Comparison of ENCODE assay signal across 10 mouse cellular contexts in the genomic region with DNA sequence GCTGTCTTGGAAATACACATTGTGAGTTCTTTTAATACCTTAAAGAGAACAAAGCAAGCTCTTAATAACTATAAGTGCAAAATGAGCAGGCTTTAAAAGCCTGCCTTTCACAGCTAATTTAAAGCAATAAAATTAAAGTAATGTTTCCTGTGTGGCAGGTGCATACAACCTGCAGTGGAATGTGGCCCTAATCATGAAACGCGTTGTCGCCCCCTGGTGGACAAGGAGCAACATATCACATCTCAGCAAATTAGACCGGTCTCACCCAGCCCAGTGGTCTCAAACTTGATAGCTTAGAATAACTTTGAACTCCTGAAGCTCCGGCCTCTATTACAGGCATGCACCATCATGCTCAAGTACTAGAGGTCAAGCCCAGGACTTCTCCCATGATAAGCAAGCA. TPM values are rescaled to one million over a fixed set of nuclear protein-coding genes. Genes with fewer than 3 reads are reported as not detected.
DNase-seq lines count a peak whose midpoint lies in the region; ATAC-seq lines count a peak whose summit lies in the region.
"Had no signal": no experiment of that assay in that cellular context is flagged by ENCODE, and none has a peak within 500 bp of the region (broad histone marks: within the 10 kb centered on the region; RNA-seq: fewer than 3 reads in every experiment).

No protein-coding gene starts in this region.

- intact Hi-C loops in left cerebral cortex, postnatal 25 days (cut with DNase I): loop anchor here (1.0 to 2.0 kb wide), 2 partner anchors 76 to 215 kb away; no protein-coding TSS in a partner anchor

- no peaks in the 10 kb centered on the region for H3K4me1 ChIP-seq in kidney, embryonic 15.5 days
- no peaks in the 10 kb centered on the region for H3K4me1 ChIP-seq in embryonic facial prominence, embryonic 14.5 days (ENCODE audit: control insufficient read depth, insufficient read depth, low read length)
- H3K4me1 ChIP-seq in stomach, embryonic 14.5 days (ENCODE audit: control insufficient read depth, insufficient read depth, low read length): no peaks in the 10 kb centered on the region
- H3K4me1 ChIP-seq: embryonic facial prominence, embryonic 15.5 days; neural tube, embryonic 12.5 days had no signal

- no peaks in the 10 kb centered on the region for H3K36me3 ChIP-seq in kidney, embryonic 15.5 days
- no peaks in the 10 kb centered on the region for H3K36me3 ChIP-seq in embryonic facial prominence, embryonic 14.5 days (ENCODE audit: control insufficient read depth, insufficient read depth, low read length)
- no peaks in the 10 kb centered on the region for H3K36me3 ChIP-seq in stomach, embryonic 14.5 days (ENCODE audit: control insufficient read depth, insufficient read depth, low read length)
- H3K36me3 ChIP-seq: embryonic facial prominence, embryonic 15.5 days; neural tube, embryonic 12.5 days had no signal

- no peak for ATAC-seq in kidney, embryonic 15.5 days (replicated peaks; ENCODE audit: low FRiP score)
- peak; percentile 60; the same call in 1 of the 2 replicates for ATAC-seq in embryonic facial prominence, embryonic 14.5 days (ENCODE audit: low read depth)
- ATAC-seq in hematopoietic stem cell, adult 5-6 weeks (replicated peaks in 1 of 2; ENCODE audit: insufficient read depth in 1 of 2, low FRiP score in 2 of 2, low TSS enrichment in 1 of 2, low read depth in 1 of 2, poor library complexity in 2 of 2, severe bottlenecking in 2 of 2): peak; percentile 76 to 82; a peak in 3 of 4 replicates
- ATAC-seq in stomach, embryonic 14.5 days (ENCODE audit: insufficient number of reproducible peaks, insufficient read depth, low FRiP score, low read depth): peak; percentile 28; the same call in 1 of the 2 replicates

- no peaks in the 10 kb centered on the region for H3K27me3 ChIP-seq in kidney, embryonic 15.5 days
- no peaks in the 10 kb centered on the region for H3K27me3 ChIP-seq in embryonic facial prominence, embryonic 14.5 days (replicated peaks; ENCODE audit: control insufficient read depth, insufficient read depth, low read length)
- H3K27me3 ChIP-seq in stomach, embryonic 14.5 days (ENCODE audit: control insufficient read depth, insufficient read depth, low read length): no peaks in the 10 kb centered on the region
- H3K27me3 ChIP-seq: embryonic facial prominence, embryonic 15.5 days; neural tube, embryonic 12.5 days had no signal

- no peak overlapping the region for H3K4me2 ChIP-seq in kidney, embryonic 15.5 days
- no peak overlapping the region for H3K4me2 ChIP-seq in embryonic facial prominence, embryonic 14.5 days (ENCODE audit: low read depth, low read length)
- no peak overlapping the region for H3K4me2 ChIP-seq in stomach, embryonic 14.5 days (replicated peaks; ENCODE audit: low read depth, low read length)
- H3K4me2 ChIP-seq: embryonic facial prominence, embryonic 15.5 days; neural tube, embryonic 12.5 days had no signal

- no peaks in the 10 kb centered on the region for H3K9me3 ChIP-seq in kidney, embryonic 15.5 days (replicated peaks)
- no peaks in the 10 kb centered on the region for H3K9me3 ChIP-seq in embryonic facial prominence, embryonic 14.5 days (ENCODE audit: control insufficient read depth, low read length)
- no peaks in the 10 kb centered on the region for H3K9me3 ChIP-seq in stomach, embryonic 14.5 days (ENCODE audit: control insufficient read depth, low read depth, low read length)
- H3K9me3 ChIP-seq: embryonic facial prominence, embryonic 15.5 days had no signal

- no peak overlapping the region for H3K27ac ChIP-seq in kidney, embryonic 15.5 days
- H3K27ac ChIP-seq in embryonic facial prominence, embryonic 14.5 days (replicated peaks; ENCODE audit: low read depth, low read length): no peak overlapping the region
- H3K27ac ChIP-seq in stomach, embryonic 14.5 days (ENCODE audit: low read length): no peak overlapping the region
- H3K27ac ChIP-seq: embryonic facial prominence, embryonic 15.5 days; neural tube, embryonic 12.5 days had no signal

- no peak overlapping the region for H3K4me3 ChIP-seq in kidney, embryonic 15.5 days (replicated peaks)
- H3K4me3 ChIP-seq in embryonic facial prominence, embryonic 14.5 days (ENCODE audit: low read depth, low read length): no peak overlapping the region
- H3K4me3 ChIP-seq in stomach, embryonic 14.5 days (ENCODE audit: low read depth, low read length): no peak overlapping the region
- H3K4me3 ChIP-seq: embryonic facial prominence, embryonic 15.5 days; neural tube, embryonic 12.5 days had no signal

- WGBS in kidney, embryonic 15.5 days: 7% methylated on average over 5 of the region's 5 CpGs
- 9% methylated on average over 5 of the region's 5 CpGs for WGBS in embryonic facial prominence, embryonic 14.5 days
- 9% methylated on average over 5 of the region's 5 CpGs for WGBS in stomach, embryonic 14.5 days

- peak; percentile 78 for DNase-seq in kidney, adult 18-20 months
- DNase-seq in adrenal gland, postnatal 36 days: peak; percentile 75 to 83
- peak; percentile 80 for DNase-seq in embryonic facial prominence, embryonic 14.5 days (ENCODE audit: low spot score)
- DNase-seq in left cerebral cortex, postnatal 25 days (ENCODE audit: low spot score in 2 of 2): peak; percentile 61 to 79
- DNase-seq in natural killer cell, adult 2 months (ENCODE audit: low spot score in 2 of 2): peak; percentile 75 to 85

- no peak overlapping the region for H3K9ac ChIP-seq in kidney, embryonic 15.5 days
- H3K9ac ChIP-seq in embryonic facial prominence, embryonic 14.5 days (ENCODE audit: low read depth, low read length): no peak overlapping the region
- no peak overlapping the region for H3K9ac ChIP-seq in stomach, embryonic 14.5 days (replicated peaks; ENCODE audit: low read depth, low read length)
- H3K9ac ChIP-seq: embryonic facial prominence, embryonic 15.5 days; neural tube, embryonic 12.5 days had no signal

RNA-seq across cellular contexts. Expression of gene Rad9b, which starts 9.8 kb away (rescaled TPM):
- 9.6 and 11.9 TPM in 2 replicates for polyA plus RNA-seq in kidney, embryonic 15.5 days (2015; fragmentation: Nextera tagmentation; extraction: Ambion mirVana)
- total RNA-seq in adrenal gland, postnatal 36 days (2021): 1 to 10 TPM; 2.2 to 3.4 TPM
- 8.0 and 9.8 TPM in 2 replicates for polyA plus RNA-seq in embryonic facial prominence, embryonic 14.5 days (2014; fragmentation: Nextera tagmentation; extraction: Ambion mirVana)
- total RNA-seq in hematopoietic stem cell, adult 5-6 weeks (2017): 14.4 and 24.3 TPM in 2 replicates
- total RNA-seq in left cerebral cortex, postnatal 25 days (2021): 1 to 10 TPM; 2.8 to 3.4 TPM
- 13.0 and 15.3 TPM in 2 replicates for polyA plus RNA-seq in stomach, embryonic 14.5 days (2014; fragmentation: Nextera tagmentation; extraction: Ambion mirVana)

RNA-seq across cellular contexts. Expression of gene Vps29, which starts 9.9 kb away (rescaled TPM):
- 218 and 230 TPM in 2 replicates for polyA plus RNA-seq in kidney, embryonic 15.5 days (2015; fragmentation: Nextera tagmentation; extraction: Ambion mirVana)
- 100 to 1,000 TPM; 141 to 165 TPM for total RNA-seq in adrenal gland, postnatal 36 days (2021)
- polyA plus RNA-seq in embryonic facial prominence, embryonic 14.5 days (2014; fragmentation: Nextera tagmentation; extraction: Ambion mirVana): 211 and 218 TPM in 2 replicates
- 57.3 and 63.2 TPM in 2 replicates for total RNA-seq in hematopoietic stem cell, adult 5-6 weeks (2017)
- 100 to 1,000 TPM; 189 to 208 TPM for total RNA-seq in left cerebral cortex, postnatal 25 days (2021)
- polyA plus RNA-seq in stomach, embryonic 14.5 days (2014; fragmentation: Nextera tagmentation; extraction: Ambion mirVana): 209 and 221 TPM in 2 replicates

RNA-seq across cellular contexts. Expression of gene Gpn3, which starts 27.4 kb away (rescaled TPM):
- polyA plus RNA-seq in kidney, embryonic 15.5 days (2015; fragmentation: Nextera tagmentation; extraction: Ambion mirVana): 69.7 and 74.6 TPM in 2 replicates
- total RNA-seq in adrenal gland, postnatal 36 days (2021): 10 to 100 TPM; 34.8 to 36.0 TPM
- 62.1 and 64.7 TPM in 2 replicates for polyA plus RNA-seq in embryonic facial prominence, embryonic 14.5 days (2014; fragmentation: Nextera tagmentation; extraction: Ambion mirVana)
- 36.6 and 50.0 TPM in 2 replicates for total RNA-seq in hematopoietic stem cell, adult 5-6 weeks (2017)
- total RNA-seq in left cerebral cortex, postnatal 25 days (2021): 10 to 100 TPM; 24.9 to 25.8 TPM
- polyA plus RNA-seq in stomach, embryonic 14.5 days (2014; fragmentation: Nextera tagmentation; extraction: Ambion mirVana): 65.7 and 67.0 TPM in 2 replicates

RNA-seq across cellular contexts. Expression of gene Fam216a, which starts 27.9 kb away (rescaled TPM):
- 57.6 and 63.6 TPM in 2 replicates for polyA plus RNA-seq in kidney, embryonic 15.5 days (2015; fragmentation: Nextera tagmentation; extraction: Ambion mirVana)
- total RNA-seq in adrenal gland, postnatal 36 days (2021): 10 to 100 TPM; 30.2 to 38.9 TPM
- polyA plus RNA-seq in embryonic facial prominence, embryonic 14.5 days (2014; fragmentation: Nextera tagmentation; extraction: Ambion mirVana): 73.9 and 77.3 TPM in 2 replicates
- 45.0 and 52.0 TPM in 2 replicates for total RNA-seq in hematopoietic stem cell, adult 5-6 weeks (2017)
- 10 to 100 TPM; 68.4 to 73.7 TPM for total RNA-seq in left cerebral cortex, postnatal 25 days (2021)
- 62.9 and 64.7 TPM in 2 replicates for polyA plus RNA-seq in stomach, embryonic 14.5 days (2014; fragmentation: Nextera tagmentation; extraction: Ambion mirVana)

RNA-seq across cellular contexts. Expression of gene Arpc3, which starts 47.4 kb away (rescaled TPM):
- 131 and 169 TPM in 2 replicates for polyA plus RNA-seq in kidney, embryonic 15.5 days (2015; fragmentation: Nextera tagmentation; extraction: Ambion mirVana)
- total RNA-seq in adrenal gland, postnatal 36 days (2021): 100 to 1,000 TPM; 223 to 328 TPM
- polyA plus RNA-seq in embryonic facial prominence, embryonic 14.5 days (2014; fragmentation: Nextera tagmentation; extraction: Ambion mirVana): 50.3 and 51.8 TPM in 2 replicates
- total RNA-seq in hematopoietic stem cell, adult 5-6 weeks (2017): 691 and 855 TPM in 2 replicates
- 100 to 1,000 TPM; 225 to 243 TPM for total RNA-seq in left cerebral cortex, postnatal 25 days (2021)
- polyA plus RNA-seq in stomach, embryonic 14.5 days (2014; fragmentation: Nextera tagmentation; extraction: Ambion mirVana): 43.4 and 49.9 TPM in 2 replicates
